Mouse (Mus musculus) liver, adult 2 months (tissue): ENCODE results near the gene Hid1. TPM values are rescaled to one million over a fixed set of nuclear protein-coding genes. Genes with fewer than 3 reads are reported as not detected.
A peak's percentile ranks its signal among the peaks of the same experiment; 100 is the strongest.

Experiments used
- DNase-seq: peaks from one replicate; pipeline ENCODE4 v3.0.0-alpha.2; 2011; ENCODE audit warnings: low read depth, low spot score; ENCODE audit errors: extremely low read depth
- H3K27ac ChIP-seq: fragments of 200-500 bp; replicated peaks from 2 replicates; pipeline ENCODE4 v1.5.1; 2012; ENCODE audit warnings: low read depth, mild to moderate bottlenecking, control low read depth, inconsistent platforms, low read length; ENCODE audit not compliant: insufficient read depth
- H3K27me3 ChIP-seq: fragments of 200-500 bp; 2 replicates; pipeline ENCODE4 v1.6.1; 2012; ENCODE audit warnings: mild to moderate bottlenecking, moderate library complexity, low read length, inconsistent platforms; ENCODE audit not compliant: control insufficient read depth, insufficient read depth
- H3K36me3 ChIP-seq: fragments of 200-500 bp; 2 replicates; pipeline ENCODE4 v1.6.1; 2012; ENCODE audit warnings: low read length, inconsistent platforms; ENCODE audit not compliant: control insufficient read depth, insufficient read depth
- H3K4me1 ChIP-seq: fragments of 200-500 bp; 2 replicates; pipeline ENCODE4 v1.6.1; 2011; ENCODE audit warnings: low read length; ENCODE audit not compliant: control insufficient read depth, insufficient read depth
- H3K4me3 ChIP-seq: fragments of 200-500 bp; 2 replicates; pipeline ENCODE4 v1.5.1; 2011; ENCODE audit warnings: low read depth, mild to moderate bottlenecking, control low read depth, low read length, moderate library complexity; ENCODE audit not compliant: insufficient read depth
- H3K79me2 ChIP-seq: fragments of 200-500 bp; 2 replicates; pipeline ENCODE4 v1.6.1; 2012; ENCODE audit warnings: inconsistent platforms, mild to moderate bottlenecking, low read length, moderate library complexity; ENCODE audit not compliant: control insufficient read depth, insufficient read depth
- H3K9ac ChIP-seq: fragments of 200-500 bp; 2 replicates; pipeline ENCODE4 v1.6.1; 2012; ENCODE audit warnings: low read depth, mild to moderate bottlenecking, control low read depth, inconsistent platforms, low read length
- CTCF ChIP-seq: fragments of 200-500 bp; IDR thresholded peaks from 2 replicates; pipeline ENCODE4 v1.5.1; 2011; ENCODE audit warnings: low read depth, low read length, control low read depth
- POLR2A ChIP-seq: fragments of 200-500 bp; IDR thresholded peaks from 2 replicates; pipeline ENCODE4 v1.6.1; 2011; ENCODE audit warnings: low read length, control low read depth; ENCODE audit not compliant: insufficient read depth; ENCODE audit errors: extremely low read depth
- WGBS: fragments of 180-500 bp; shearing (Covaris S2); methylation state at CpG from one replicate; pipeline ENCODE4 v1.1.7; 2018; 5-methylcytosine and 5-hydroxymethylcytosine counted together
- polyA plus RNA-seq: library from polyadenylated mRNA; depleted of rRNA; stranded (reverse); fragments of >200 nt; gene quantifications from 2 replicates; pipeline ENCODE4 v1.2.3, GENCODE M21; 2012; rRNA removed
- total RNA-seq: library from RNA; depleted of rRNA; stranded (reverse); fragments of >200 nt; gene quantifications from 2 replicates; pipeline ENCODE4 v1.2.3, GENCODE M21; 2014; rRNA removed

Hid1 gene
- total and polyA plus RNA-seq, 2 experiments, result 0.55 to 3.1 TPM

DNA sequence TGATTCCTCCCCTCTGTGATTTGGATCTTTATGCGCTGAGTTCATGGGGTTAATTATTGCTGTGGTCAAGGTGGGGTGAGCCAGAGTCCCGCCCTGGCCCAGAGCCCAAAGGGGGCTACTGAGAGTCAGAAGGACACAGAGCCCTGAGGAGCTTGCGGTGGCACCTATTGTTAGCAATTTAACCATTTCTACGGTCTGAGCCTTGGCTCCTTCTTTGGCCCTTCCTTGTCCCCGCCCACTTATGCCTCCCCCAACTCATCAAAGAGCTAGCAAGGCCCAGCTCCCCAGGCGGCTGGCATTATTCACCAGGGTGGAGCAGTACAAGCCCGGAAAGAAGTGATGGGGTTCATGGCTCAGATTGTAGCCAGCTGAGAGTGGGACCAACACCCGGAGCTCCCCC, 60.7 kb downstream of the Hid1 start, which contains the start of gene Otop2:
Gene Otop2 (plus strand): TSS at position 301 of the 400 bp plus-strand sequence.
- H3K27me3 ChIP-seq, result no peaks in the 10 kb centered on the region
- H3K9ac ChIP-seq, result no peak within 1 kb of the TSS
- no peaks in the 10 kb centered on the region for H3K4me1 ChIP-seq
- DNase-seq, result no peak
- H3K27ac ChIP-seq, result no peak within 1 kb of the TSS
- no peak within 1 kb of the TSS for H3K4me3 ChIP-seq
- WGBS, result 69% methylated on average over 8 of the region's 8 CpGs
- H3K36me3 ChIP-seq, result no peaks in the 10 kb centered on the region
- no peak for TF ChIP-seq POLR2A
- TF ChIP-seq CTCF, result no peak
- no peaks in the 10 kb centered on the region for H3K79me2 ChIP-seq

DNA sequence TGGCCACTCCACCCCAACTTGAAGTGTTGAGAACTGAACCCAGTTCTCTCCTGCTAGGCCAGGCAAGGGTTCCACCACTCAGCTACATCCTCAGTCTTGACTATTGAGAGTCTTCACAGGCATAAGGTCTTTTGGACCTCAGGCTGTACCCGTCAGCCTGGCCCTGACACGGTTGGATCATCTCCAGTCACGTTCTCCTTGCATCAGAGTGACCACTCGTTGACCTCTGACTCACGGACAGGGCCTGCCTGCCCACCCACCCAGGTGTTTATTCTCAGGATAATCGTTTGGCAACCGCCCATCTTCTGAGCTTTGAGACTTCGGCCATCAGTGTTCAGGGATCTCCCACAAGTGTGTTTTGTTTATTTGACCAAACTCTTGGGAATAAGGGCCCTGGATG, 64.4 kb downstream of the Hid1 start:
- Histone ChIP-seq H3K79me2 (no peaks in the 10 kb centered on the region), H3K9ac (no peak overlapping the region), H3K27ac (no peak overlapping the region), H3K27me3 (no peaks in the 10 kb centered on the region), H3K4me1 (no peaks in the 10 kb centered on the region), H3K36me3 (no peaks in the 10 kb centered on the region), H3K4me3 (no peak overlapping the region)
- TF ChIP-seq POLR2A (no peak), CTCF (no peak)
- 26% methylated on average over 8 of the region's 8 CpGs for WGBS
- DNase-seq, result no peak

DNA sequence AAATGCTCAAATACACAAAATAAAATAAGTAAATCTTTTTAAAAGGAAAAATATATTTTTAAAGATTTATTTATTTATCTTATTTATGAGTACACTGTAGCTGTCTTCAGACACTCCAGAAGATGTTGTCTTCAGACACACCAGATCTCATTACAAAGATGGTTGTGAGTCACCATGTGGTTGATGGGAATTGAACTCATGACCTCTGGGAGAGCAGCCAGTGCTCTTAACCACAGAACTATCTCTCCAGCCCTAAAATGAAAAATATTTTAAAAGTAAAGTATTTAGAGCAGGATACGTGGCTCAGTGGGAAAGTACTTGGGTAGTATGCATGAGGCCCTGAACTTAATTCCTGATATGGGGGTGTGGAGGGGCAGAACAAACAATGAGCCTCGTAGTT, 66.2 kb downstream of the Hid1 start:
- Histone ChIP-seq H3K4me3 (no peak overlapping the region), H3K27ac (no peak overlapping the region), H3K9ac (no peak overlapping the region), H3K79me2 (no peaks in the 10 kb centered on the region), H3K27me3 (no peaks in the 10 kb centered on the region), H3K36me3 (no peaks in the 10 kb centered on the region), H3K4me1 (0 out of 2 replicates have a peak, but pooled peaks cover 2% of the 10 kb centered on the region)
- no peak for DNase-seq
- WGBS, result 93% methylated on average over 2 of the region's 2 CpGs
- TF ChIP-seq POLR2A (no peak), CTCF (no peak)

DNA sequence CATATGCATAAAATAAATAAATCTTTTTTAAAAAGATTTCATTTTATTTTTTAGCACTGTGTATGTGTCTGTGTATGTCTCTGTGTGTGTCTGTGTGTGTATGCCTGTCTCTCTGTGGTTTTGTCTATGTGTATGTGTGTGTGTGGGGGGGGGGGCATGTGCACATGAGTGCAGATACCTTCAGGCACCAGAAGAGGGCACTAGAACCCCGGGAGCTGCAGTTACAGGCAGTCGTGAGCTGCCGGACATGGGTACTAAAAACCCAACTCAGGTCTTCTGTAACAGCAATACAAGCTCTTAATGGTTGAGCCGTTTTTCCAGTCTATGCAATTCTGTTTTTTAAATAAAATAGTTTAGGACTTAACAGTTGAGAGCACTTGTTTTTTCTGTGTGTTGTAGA, 66.8 kb downstream of the Hid1 start:
- no peak overlapping the region for H3K9ac ChIP-seq
- H3K36me3 ChIP-seq, result no peaks in the 10 kb centered on the region
- H3K27ac ChIP-seq, result no peak overlapping the region
- DNase-seq, result no peak
- H3K4me3 ChIP-seq, result no peak overlapping the region
- peaks cover 2% of the 10 kb centered on the region; the same call in 1 of the 2 replicates for H3K79me2 ChIP-seq
- WGBS, result 85% methylated on average over 4 of the region's 4 CpGs
- no peaks in the 10 kb centered on the region for H3K27me3 ChIP-seq
- 0 out of 2 replicates have a peak, but pooled peaks cover 4% of the 10 kb centered on the region for H3K4me1 ChIP-seq
- 0 out of 2 replicates have a peak, but pooled peaks have one; percentile 3 for TF ChIP-seq CTCF
- no peak for TF ChIP-seq POLR2A

DNA sequence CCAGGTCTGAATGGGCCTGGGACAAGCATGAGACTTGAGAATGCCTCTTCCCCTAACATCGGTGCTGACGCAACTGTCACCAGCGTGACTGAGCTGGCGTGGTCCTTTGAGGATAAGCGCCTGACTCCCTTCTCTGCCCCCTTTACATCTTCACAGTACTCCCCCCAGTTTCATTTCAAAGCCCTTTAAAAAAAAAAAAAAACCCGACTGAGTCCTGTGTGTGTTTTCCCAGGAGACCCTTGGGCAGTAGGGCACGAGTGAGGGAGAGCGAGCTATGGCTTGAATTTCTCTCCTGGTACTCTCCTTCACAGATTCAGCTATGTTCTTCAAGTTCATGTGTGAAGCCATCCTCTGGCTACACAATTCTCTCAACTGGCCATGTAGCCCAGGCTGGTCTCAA, 69.4 kb downstream of the Hid1 start:
- no peak for DNase-seq
- H3K27ac ChIP-seq, result peak overlapping the region; percentile 30
- 80% methylated on average over 8 of the region's 8 CpGs for WGBS

More for the DNA sequence above, 69.4 kb downstream of the Hid1 start:
- no peak for TF ChIP-seq CTCF
- TF ChIP-seq POLR2A, result no peak
- peaks cover 8% of the 10 kb centered on the region; the same call in 1 of the 2 replicates for H3K79me2 ChIP-seq
- no peak overlapping the region for H3K9ac ChIP-seq
- 0 out of 2 replicates have a peak, but pooled peaks cover 13% of the 10 kb centered on the region for H3K4me1 ChIP-seq
- no peaks in the 10 kb centered on the region for H3K27me3 ChIP-seq
- H3K36me3 ChIP-seq, result peaks cover 7% of the 10 kb centered on the region; the same call in 1 of the 2 replicates
- H3K4me3 ChIP-seq, result no peak overlapping the region

Other genes starting within 250 kb of the Hid1 start
- gene Cd300lf, start 233.8 kb downstream of the Hid1 start, total RNA-seq, result 1.2 and 1.5 TPM in 2 replicates
- 0.54 and 1.1 TPM in 2 replicates for gene Cd300lf, start 233.8 kb downstream of the Hid1 start, polyA plus RNA-seq
- gene Slc9a3r1, start 204.4 kb downstream of the Hid1 start, total RNA-seq, result 113 and 117 TPM in 2 replicates
- gene Slc9a3r1, start 204.4 kb downstream of the Hid1 start, polyA plus RNA-seq, result 130 and 177 TPM in 2 replicates
- gene Tmem104, start 180.3 kb downstream of the Hid1 start, total RNA-seq, result 5.3 and 8.1 TPM in 2 replicates
- gene Tmem104, start 180.3 kb downstream of the Hid1 start, polyA plus RNA-seq, result 8.7 and 9.1 TPM in 2 replicates
- 42.7 and 43.7 TPM in 2 replicates for gene Nat9, start 179.9 kb downstream of the Hid1 start, total RNA-seq
- 28.7 and 35.2 TPM in 2 replicates for gene Nat9, start 179.9 kb downstream of the Hid1 start, polyA plus RNA-seq
- under 0.01 TPM in 1 of 2 replicates, not detected in the other for gene Grin2c, start 100.5 kb downstream of the Hid1 start, total RNA-seq
- 0.05 and 0.07 TPM in 2 replicates for gene Grin2c, start 100.5 kb downstream of the Hid1 start, polyA plus RNA-seq
- gene Fdxr, start 90.7 kb downstream of the Hid1 start, total RNA-seq, result 13.7 and 15.8 TPM in 2 replicates
- gene Fdxr, start 90.7 kb downstream of the Hid1 start, polyA plus RNA-seq, result 28.3 and 28.4 TPM in 2 replicates
- gene Fads6, start 70.1 kb downstream of the Hid1 start, total RNA-seq, result 56.1 and 78.8 TPM in 2 replicates
- 55.3 and 66.0 TPM in 2 replicates for gene Fads6, start 70.1 kb downstream of the Hid1 start, polyA plus RNA-seq
- gene Otop2, start 60.6 kb downstream of the Hid1 start, total RNA-seq, result not detected in 2 replicates
- not detected in 2 replicates for gene Otop2, start 60.6 kb downstream of the Hid1 start, polyA plus RNA-seq
- 0.20 and 0.28 TPM in 2 replicates for gene Ush1g, start 45.7 kb downstream of the Hid1 start, total RNA-seq
- 0.26 and 0.50 TPM in 2 replicates for gene Ush1g, start 45.7 kb downstream of the Hid1 start, polyA plus RNA-seq
- not detected in 2 replicates for gene Otop3, start 33.0 kb downstream of the Hid1 start, total RNA-seq
- not detected in 2 replicates for gene Otop3, start 33.0 kb downstream of the Hid1 start, polyA plus RNA-seq
- 1.3 and 1.4 TPM in 2 replicates for gene Cdr2l, start 14.2 kb upstream of the Hid1 start, total RNA-seq
- gene Cdr2l, start 14.2 kb upstream of the Hid1 start, polyA plus RNA-seq, result 2.4 and 2.7 TPM in 2 replicates
- 54.7 and 67.2 TPM in 2 replicates for gene Mrpl58, start 36.0 kb upstream of the Hid1 start, total RNA-seq
- gene Mrpl58, start 36.0 kb upstream of the Hid1 start, polyA plus RNA-seq, result 67.5 and 70.0 TPM in 2 replicates
- gene Atp5h, start 52.2 kb upstream of the Hid1 start, total RNA-seq, result 480 and 648 TPM in 2 replicates
- gene Atp5h, start 52.2 kb upstream of the Hid1 start, polyA plus RNA-seq, result 103 and 134 TPM in 2 replicates
- gene Kctd2, start 52.4 kb upstream of the Hid1 start, total RNA-seq, result 10.0 and 14.2 TPM in 2 replicates
- gene Kctd2, start 52.4 kb upstream of the Hid1 start, polyA plus RNA-seq, result 18.2 and 21.1 TPM in 2 replicates
- gene Trim80, start 72.8 kb upstream of the Hid1 start, total RNA-seq, result 0.74 and 0.94 TPM in 2 replicates
- gene Trim80, start 72.8 kb upstream of the Hid1 start, polyA plus RNA-seq, result 2.0 and 4.0 TPM in 2 replicates
- gene Slc16a5, start 94.7 kb upstream of the Hid1 start, total RNA-seq, result 23.0 and 36.3 TPM in 2 replicates
- 49.1 and 101 TPM in 2 replicates for gene Slc16a5, start 94.7 kb upstream of the Hid1 start, polyA plus RNA-seq
- 1.6 and 1.7 TPM in 2 replicates for gene Armc7, start 107.9 kb upstream of the Hid1 start, total RNA-seq
- 3.2 and 4.0 TPM in 2 replicates for gene Armc7, start 107.9 kb upstream of the Hid1 start, polyA plus RNA-seq
- 39.2 and 39.5 TPM in 2 replicates for gene Nt5c, start 124.1 kb upstream of the Hid1 start, total RNA-seq
- 29.6 and 32.6 TPM in 2 replicates for gene Nt5c, start 124.1 kb upstream of the Hid1 start, polyA plus RNA-seq
- gene Jpt1, start 146.6 kb upstream of the Hid1 start, total RNA-seq, result 14.1 and 17.2 TPM in 2 replicates
- gene Jpt1, start 146.6 kb upstream of the Hid1 start, polyA plus RNA-seq, result 25.1 and 28.4 TPM in 2 replicates
- gene Sumo2, start 168.5 kb upstream of the Hid1 start, total RNA-seq, result 106 and 107 TPM in 2 replicates
- 24.0 and 27.2 TPM in 2 replicates for gene Sumo2, start 168.5 kb upstream of the Hid1 start, polyA plus RNA-seq
- 21.8 and 24.3 TPM in 2 replicates for gene Nup85, start 196.7 kb upstream of the Hid1 start, total RNA-seq
- 21.9 and 22.4 TPM in 2 replicates for gene Nup85, start 196.7 kb upstream of the Hid1 start, polyA plus RNA-seq
- gene Mrps7, start 236.2 kb upstream of the Hid1 start, total RNA-seq, result 48.1 and 50.4 TPM in 2 replicates
- 32.9 and 39.2 TPM in 2 replicates for gene Mrps7, start 236.2 kb upstream of the Hid1 start, polyA plus RNA-seq
- gene Gga3, start 236.3 kb upstream of the Hid1 start, total RNA-seq, result 1.7 and 3.2 TPM in 2 replicates
- gene Gga3, start 236.3 kb upstream of the Hid1 start, polyA plus RNA-seq, result 5.9 and 8.3 TPM in 2 replicates
- 35.5 and 40.3 TPM in 2 replicates for gene Mif4gd, start 245.2 kb upstream of the Hid1 start, total RNA-seq
- 108 and 132 TPM in 2 replicates for gene Mif4gd, start 245.2 kb upstream of the Hid1 start, polyA plus RNA-seq